Mouse (Mus musculus) CH12F3 (cell line): ENCODE results near the gene Sall1.

Source experiments
- in situ Hi-C: fragments of 300-500 bp; cut with MboI; formaldehyde crosslinking; loops from 2 replicates; pipeline ENCODE4 v1.14.3; 2020; ENCODE audit warnings: low sequenced_read_pairs

Gene Sall1

GRCm38 (mm10) chr8:88997276-88997675 lies 46.7 kb downstream of the Sall1 start:
- in situ Hi-C loops, result no loop called here

GRCm38 (mm10) chr8:88991780-88992509 lies 52.0 kb downstream of the Sall1 start:
- in situ Hi-C loops, result no loop called here

GRCm38 (mm10) chr8:88991176-88991575 lies 52.8 kb downstream of the Sall1 start:
- in situ Hi-C loops, result no loop called here

DNA sequence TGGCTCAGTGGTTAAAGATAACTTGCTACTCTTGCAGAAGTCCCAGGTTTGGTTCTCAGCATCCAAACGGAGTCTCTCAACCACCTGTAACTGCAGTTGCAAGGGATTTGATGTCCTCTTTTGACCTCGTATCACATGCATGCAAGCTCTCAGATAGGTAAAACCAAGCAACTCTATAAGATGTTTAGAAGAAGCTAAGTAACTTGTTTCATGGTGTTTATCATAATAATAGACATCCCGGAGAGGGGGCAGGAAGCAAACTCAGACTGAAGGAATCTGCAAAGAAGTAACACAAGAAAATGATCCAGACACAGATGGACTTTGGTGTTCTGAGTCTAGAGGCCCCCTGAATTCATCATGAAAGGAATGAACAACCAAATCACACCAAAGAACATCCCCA lies 55.0 kb downstream of the Sall1 start:
- in situ Hi-C loops, result no loop called here

GRCm38 (mm10) chr8:88983468-88983867 lies 60.5 kb downstream of the Sall1 start:
- in situ Hi-C loops, result no loop called here
